Mouse (Mus musculus): Measurements from ENCODE around the gene Carmil3. TPM values are rescaled to one million over a fixed set of nuclear protein-coding genes. Genes with fewer than 3 reads are reported as not detected.
A peak's percentile ranks its signal among the peaks of the same experiment; 100 is the strongest.

Gene Carmil3
- total RNA-seq, 4 experiments from 2014 or later = 39.6 to 50.3 (median 42.5) TPM

GRCm38 (mm10) chr14:55492103-55492502, 1.7 kb downstream of the Carmil3 start:
- DNase-seq (ENCODE audit: low spot score in 2 of 2) = no peak

GRCm38 (mm10) chr14:55495509-55496240, 5.2 kb downstream of the Carmil3 start:
- no peak for DNase-seq (ENCODE audit: low spot score in 2 of 2)

- DNase-seq (ENCODE audit: low spot score in 2 of 2) = no peak
These were observed 6.5 kb downstream of the Carmil3 start for GRCm38 (mm10) chr14:55496761-55497448.

- peak in 1 of 2 experiments; percentile 87 for DNase-seq (ENCODE audit: low spot score in 2 of 2)
These were observed 7.0 kb downstream of the Carmil3 start for GRCm38 (mm10) chr14:55497449-55497821.

DNA sequence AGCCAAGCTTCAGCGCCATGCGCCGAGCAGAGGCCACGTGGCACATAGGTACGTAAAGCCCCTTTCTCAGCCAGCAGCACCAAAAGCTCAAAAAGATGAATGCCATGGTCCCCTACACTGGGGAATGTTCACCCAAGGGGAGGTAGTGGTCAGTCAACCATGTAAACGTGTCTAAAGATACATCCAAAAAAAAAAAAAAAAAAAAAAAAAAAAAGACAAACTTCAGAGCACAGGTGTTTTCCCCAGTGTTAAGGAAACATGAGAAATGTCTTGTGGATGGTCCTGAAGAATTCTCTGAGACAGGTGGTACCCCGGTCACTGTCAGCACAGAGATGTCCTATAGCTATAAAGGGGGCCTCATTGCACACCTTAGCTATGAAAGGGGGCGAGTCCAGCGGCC, 15.2 kb downstream of the Carmil3 start:
- no peak for DNase-seq (ENCODE audit: low spot score in 2 of 2)

GRCm38 (mm10) chr14:55507801-55508200, 17.4 kb downstream of the Carmil3 start:
- DNase-seq (ENCODE audit: low spot score in 2 of 2) = no peak

- DNase-seq (ENCODE audit: low spot score in 2 of 2) = no peak
These were observed 19.1 kb downstream of the Carmil3 start for GRCm38 (mm10) chr14:55509540-55509939.

DNA sequence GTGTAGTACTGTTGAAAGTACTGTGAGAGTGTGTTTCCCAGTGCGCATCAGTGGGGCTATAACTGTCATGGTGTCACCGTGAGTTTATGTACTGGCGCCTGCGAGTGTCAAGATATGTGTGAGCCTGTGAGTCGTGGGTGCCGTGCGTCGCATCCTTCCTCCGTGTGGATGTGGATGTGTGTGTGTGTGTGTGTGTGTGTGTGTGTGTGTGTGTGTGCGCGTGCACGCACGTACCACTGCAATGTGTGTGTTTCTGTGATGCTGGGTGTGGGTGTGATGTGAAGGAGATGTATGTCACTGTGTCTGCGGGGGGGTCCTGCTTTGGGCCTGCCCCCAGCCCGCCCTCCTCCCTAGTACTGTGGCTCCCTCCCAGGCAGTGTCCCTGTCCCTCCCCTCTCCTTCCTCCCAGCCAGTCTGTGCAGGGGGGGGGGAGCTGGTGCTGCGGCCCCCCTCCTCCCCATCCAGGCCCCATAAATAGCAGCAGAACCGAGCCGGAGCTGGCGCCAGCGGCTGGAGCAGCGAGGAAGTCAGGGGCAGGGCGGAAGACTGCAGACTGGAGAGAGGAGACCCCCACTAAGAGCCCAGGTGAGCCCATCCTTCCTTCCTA, 19.8 kb downstream of the Carmil3 start, which contains the start of gene Cpne6:
Cpne6 (plus strand) TSS at position 321 of the 607 bp plus-strand sequence.
- DNase-seq (ENCODE audit: low spot score in 2 of 2) = peak in 1 of 2 experiments; percentile 77

DNA sequence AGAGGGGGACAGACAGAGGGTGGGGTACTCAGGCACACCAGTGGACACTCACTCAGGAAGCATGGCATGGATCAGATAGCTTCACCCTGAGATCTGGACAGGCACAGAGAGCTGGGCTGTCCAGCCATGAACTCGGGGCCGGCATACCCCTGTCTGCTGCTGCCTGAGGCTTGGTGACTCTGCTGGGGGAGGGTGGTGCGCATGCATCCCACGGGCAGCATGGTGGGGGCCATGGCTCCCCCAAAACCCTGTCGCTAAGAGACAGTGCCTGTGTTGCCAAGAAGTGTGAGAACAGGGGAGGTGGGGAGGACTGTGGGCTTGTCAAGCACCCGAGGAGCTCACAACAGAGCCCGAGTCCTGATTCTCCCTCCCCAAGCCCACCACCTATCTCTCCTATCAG, 20.6 kb downstream of the Carmil3 start:
- peak in 1 of 2 experiments; percentile 82 for DNase-seq (ENCODE audit: low spot score in 2 of 2)

DNA sequence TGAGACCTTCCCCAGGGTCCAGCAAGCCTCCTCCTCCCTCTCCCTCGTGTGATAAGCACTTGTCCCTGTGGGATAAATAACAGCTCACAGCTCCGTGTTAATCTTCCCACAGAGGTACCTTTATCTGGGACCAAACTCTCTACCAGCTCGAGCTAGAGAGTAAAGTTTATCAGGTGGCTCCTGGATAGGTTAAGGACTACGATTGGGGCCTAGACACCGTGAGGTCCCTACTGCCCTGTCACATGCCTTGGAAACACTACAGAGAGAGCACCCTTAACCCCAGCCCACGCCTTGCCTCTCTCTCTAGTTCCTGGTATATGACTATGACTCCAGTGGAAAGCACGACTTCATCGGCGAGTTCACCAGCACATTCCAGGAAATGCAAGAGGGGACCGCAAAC, 23.5 kb downstream of the Carmil3 start:
- no peak for DNase-seq (ENCODE audit: low spot score in 2 of 2)

DNA sequence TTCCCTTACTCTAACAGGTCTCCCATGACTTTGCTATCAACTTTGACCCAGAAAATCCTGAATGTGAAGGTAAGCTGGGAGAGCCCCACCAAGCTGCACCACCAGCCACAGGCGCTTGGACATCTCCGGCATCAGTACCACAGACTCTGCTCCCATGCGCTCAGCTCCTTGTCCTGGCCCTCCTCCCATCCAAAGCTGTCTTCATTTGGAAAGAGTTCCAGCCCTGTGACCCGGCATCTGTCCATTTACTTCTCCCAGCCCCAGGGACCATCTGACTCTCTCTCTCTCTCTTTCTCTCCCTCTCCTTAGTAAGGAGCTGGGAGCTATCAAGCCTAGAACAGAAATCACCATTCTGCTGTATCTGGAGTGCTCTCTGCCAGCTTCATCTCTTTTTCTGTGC, 25.4 kb downstream of the Carmil3 start:
- no peak for DNase-seq (ENCODE audit: low spot score in 2 of 2)

DNA sequence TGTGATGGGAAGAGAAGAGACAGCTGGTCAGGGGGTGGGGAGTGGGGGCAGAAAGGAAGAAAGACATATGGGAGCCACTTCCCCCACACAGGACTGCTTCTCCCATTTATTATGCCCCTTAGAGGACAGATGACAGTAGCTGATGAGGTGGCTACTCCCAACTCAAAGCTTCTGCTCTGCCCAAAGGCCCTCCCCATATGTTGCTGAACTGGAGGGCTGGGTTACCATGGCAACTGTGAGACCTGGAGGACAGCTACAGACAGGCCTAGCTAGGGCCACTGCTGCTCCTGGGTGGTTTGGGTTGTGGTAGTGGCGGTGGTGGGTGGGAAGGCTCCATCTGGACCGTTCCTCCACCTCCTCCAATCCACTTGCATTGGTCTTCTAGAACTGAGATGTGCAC, 28.4 kb downstream of the Carmil3 start:
- peak in 1 of 2 experiments; percentile 87 for DNase-seq (ENCODE audit: low spot score in 2 of 2)

- DNase-seq (ENCODE audit: low spot score in 2 of 2) = no peak
These were observed 29.2 kb downstream of the Carmil3 start for GRCm38 (mm10) chr14:55519604-55520003.

GRCm38 (mm10) chr14:55520451-55521361, 30.3 kb downstream of the Carmil3 start:
- DNase-seq (ENCODE audit: low spot score in 2 of 2) = peak in 1 of 2 experiments; percentile 54

DNA sequence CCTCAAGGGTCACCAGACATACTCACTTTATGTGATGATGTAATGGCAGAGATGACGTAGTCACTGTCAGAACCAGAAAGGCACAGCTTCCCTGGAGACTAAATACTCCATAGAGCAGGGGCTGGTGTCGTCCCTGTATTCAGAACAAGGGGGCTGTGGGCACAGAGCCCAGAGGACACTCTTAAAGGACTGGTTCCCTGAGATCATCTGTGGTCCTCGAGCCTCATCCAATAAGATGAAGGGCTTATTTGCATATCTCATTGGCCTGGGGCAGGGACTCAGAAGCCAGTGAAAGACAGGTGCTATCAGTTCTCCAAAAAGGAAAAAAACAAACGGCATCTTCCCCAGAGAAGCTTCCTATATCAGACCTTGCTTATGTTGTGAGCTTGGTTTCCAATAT, 33.6 kb downstream of the Carmil3 start:
- DNase-seq (ENCODE audit: low spot score in 2 of 2) = no peak

GRCm38 (mm10) chr14:55524785-55525184, 34.3 kb downstream of the Carmil3 start, which contains the start of gene Nrl:
Gene Nrl, minus strand, starts transcription at chr14:55524981.
- DNase-seq (ENCODE audit: low spot score in 2 of 2) = no peak

GRCm38 (mm10) chr14:55526674-55527073, 36.2 kb downstream of the Carmil3 start:
- DNase-seq (ENCODE audit: low spot score in 2 of 2) = no peak

DNA sequence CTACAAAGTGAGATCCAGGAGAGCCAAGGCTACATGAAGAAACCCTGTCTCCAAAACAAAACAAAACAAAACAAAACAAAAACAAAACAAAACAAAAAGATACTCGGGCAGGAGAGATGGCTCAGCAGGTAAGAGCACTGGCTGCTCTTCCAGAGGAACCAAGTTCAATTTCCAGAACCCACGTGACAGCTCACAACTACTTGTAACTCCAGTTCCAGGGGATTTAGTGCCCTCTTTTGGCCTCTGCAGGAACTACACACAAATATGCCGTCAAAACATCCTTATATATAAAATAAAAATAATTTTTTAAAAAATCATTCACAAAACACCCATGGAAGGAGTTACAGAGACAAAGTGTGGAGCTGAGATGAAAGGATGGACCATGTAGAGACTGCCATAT, 37.5 kb downstream of the Carmil3 start:
- DNase-seq (ENCODE audit: low spot score in 2 of 2) = no peak

DNA sequence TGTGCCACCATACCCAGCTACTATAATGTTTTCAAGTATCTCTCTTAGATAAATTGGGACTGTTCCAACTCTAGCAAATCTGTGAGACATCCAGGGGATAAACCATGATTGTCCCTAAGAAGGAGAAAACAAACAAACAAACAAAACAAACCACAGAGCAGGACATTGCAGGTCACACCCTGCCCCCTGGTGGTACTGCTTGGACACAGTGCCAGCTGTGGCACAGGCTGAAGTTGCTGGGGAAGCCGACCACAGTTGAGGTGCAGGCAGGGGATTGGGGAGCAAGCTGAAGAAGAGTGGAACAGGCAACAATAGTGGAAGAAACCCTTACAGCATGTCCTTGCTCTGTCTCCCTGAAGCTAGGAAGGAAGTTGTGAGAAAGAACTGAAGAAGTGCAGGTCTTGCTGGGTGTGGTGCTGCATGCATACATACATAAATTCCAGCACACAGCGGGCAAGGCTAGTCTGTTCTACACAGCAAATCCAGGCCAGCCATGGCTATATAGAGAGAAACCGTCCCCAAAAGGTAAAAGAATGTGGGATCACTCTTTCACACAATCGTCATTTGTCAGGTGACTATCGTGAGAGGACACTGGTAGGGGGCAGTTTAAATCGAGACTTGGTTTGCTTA, 45.8 kb downstream of the Carmil3 start:
- DNase-seq (ENCODE audit: low spot score in 2 of 2) = no peak

DNA sequence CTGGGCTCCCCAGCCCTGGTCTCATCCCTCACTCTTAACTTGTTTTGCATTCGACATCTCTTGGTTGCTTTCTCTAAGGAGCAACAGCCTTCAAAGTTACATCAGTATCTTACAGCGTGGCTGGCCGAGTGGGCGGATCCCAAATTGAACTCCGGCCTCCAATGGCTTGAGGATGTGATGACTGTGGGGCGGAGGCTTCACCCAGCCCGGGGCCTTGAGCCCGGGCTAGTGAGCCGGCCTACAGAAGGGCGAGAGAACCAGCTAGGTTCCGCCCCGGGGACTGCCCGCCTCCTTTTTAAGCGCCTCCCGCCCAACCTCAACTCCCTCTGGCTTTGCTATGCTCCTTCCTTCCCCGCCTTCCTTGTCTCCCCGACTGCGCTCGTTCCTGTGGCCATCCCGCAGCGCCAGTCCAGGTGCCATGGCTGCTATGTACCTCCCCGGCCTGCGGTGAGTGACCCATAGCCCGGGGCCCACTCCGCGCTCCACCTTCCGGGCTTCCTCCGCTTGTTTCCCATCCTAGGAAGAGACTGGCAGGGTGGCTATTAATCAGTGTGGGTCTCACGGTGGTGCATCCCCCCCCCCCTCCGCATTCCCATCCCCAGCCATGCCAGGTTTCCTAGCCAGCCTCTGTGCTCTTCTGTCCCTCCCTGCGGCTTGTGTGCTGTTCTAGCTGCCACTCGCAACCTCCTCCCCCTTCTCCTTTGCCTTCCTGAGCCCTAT, 49.8 kb downstream of the Carmil3 start, which contains the start of gene Pck2:
Pck2 (plus strand) TSS at position 200 of the 720 bp plus-strand sequence.
- DNase-seq (ENCODE audit: low spot score in 2 of 2) = peak; percentile 57 to 72
